Mouse (Mus musculus) stomach, adult 2 months (tissue): ENCODE results near the gene Scn4b. TPM values are rescaled to one million over a fixed set of nuclear protein-coding genes. Genes with fewer than 3 reads are reported as not detected.

ENCODE experiments used
- polyA plus RNA-seq: library from polyadenylated mRNA; depleted of rRNA; stranded (reverse); fragments of >200 nt; gene quantifications from 2 replicates; pipeline ENCODE4 v1.2.3, GENCODE M21; 2012; rRNA removed

Scn4b gene
- polyA plus RNA-seq = 0.74 and 0.95 TPM in 2 replicates

DNA sequence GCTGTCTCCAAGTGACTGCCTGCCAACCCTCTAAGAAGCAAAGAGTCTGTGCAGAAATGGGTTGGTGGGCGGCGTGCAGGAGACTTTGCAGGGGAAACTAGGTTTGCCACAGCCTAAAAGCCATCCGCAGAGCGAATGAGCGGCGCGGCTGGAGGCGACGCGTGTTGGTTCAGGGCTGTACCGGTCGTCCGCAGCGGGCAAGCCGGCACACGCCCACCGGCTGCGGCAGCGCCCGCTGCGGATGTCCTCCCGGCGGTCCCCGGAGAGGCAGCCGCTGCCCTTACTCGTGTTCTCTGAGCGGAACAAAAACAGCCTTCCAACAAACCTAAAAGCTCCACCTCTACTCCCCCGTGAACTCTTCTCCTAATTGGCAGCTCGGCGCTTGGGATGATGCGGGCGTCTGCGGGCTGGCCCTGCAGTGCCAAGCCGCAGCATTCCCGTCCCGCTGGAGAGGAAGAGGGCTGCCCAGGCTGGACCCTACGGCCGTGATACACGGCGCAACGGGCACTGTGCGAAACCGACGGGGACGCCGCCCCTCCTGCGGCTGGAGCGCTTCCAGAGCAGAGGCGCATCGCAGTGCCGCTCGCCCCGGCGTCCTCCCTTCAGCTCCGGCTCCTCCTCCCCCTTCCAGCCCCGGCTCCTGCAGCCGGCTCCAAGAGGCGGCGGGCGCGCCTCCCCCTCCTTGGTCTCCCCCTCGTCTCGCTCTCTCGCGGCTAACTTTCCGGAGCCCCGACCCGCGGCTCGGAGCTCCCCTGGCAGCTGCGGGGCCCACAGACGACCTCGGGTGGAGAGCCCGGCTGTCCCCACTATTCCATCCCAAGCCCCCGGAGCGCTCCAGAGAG is at the start of gene Scn4b:
Gene Scn4b, plus strand, starts transcription at position 205 of the 842 bp plus-strand sequence.

DNA sequence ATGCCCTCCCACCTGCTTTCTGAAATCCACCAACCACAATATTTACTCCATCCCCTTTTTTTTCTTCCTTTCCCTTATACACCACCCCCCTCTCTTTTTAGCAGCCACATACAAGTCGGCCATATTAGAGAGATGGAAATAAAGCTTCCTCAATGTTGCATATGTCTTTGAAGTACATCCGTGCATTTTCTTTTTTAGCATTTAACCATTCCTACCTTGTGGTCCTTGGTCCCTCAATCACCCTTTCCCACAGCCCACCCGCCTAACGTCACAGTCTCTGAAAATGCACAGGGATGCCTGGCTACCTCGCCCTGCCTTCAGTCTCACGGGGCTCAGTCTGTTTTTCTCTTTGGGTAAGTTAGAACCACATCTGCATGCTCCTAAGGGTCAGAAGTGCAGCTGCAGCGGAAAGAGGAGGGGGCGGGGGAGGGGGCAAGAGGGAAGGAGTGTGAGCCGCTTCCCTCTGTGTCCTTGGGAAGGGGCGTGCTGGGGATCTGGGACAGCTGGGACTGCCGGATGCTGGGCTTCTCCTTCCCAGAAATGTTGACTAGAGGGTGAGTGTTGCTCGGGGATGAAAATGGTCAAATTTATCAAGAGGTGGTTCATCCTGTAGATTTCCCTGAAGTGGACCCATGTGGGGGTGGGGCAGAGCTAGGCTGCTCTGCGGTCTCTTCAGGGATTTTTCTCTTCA is 20.3 kb upstream of the Scn4b start, which contains the start of gene Scn2b:
Gene Scn2b, plus strand, starts transcription at position 42 of the 691 bp plus-strand sequence.

DNA sequence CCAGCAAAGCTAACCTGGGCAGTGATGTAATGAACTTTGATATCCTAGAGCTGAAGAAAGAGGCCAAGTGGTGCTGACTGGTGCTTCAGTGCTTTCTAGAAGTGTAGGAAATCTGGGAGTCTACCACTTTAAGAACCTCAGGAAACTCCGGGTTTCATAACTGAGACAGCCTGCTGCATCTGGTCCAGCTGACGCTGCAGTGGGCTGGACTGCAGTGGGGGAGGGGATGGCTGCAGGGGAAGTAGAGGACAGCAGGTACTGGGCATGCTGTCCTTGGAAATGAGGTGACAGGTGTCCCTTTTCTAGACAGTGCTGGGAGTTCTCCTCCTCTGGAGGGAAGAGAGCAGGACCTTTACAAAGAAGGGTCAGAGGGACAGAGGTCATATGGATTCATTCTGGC is 43.6 kb downstream of the Scn4b start, which contains the start of gene BC049352:
Gene BC049352, plus strand, starts transcription at position 238 of the 400 bp plus-strand sequence.

Other genes with a start within 250 kb of the Scn4b start
- 120 and 164 TPM in 2 replicates for gene Atp5l, start 217.7 kb upstream of the Scn4b start, polyA plus RNA-seq
- gene Ube4a, start 172.8 kb upstream of the Scn4b start, polyA plus RNA-seq = 1.8 and 2.3 TPM in 2 replicates
- not detected in 2 replicates for gene Cd3g, start 158.0 kb upstream of the Scn4b start, polyA plus RNA-seq
- not detected in 2 replicates for gene Cd3d, start 156.6 kb upstream of the Scn4b start, polyA plus RNA-seq
- gene Cd3e, start 128.8 kb upstream of the Scn4b start, polyA plus RNA-seq = 0.09 and 0.13 TPM in 2 replicates
- 11.4 and 16.6 TPM in 2 replicates for gene Mpzl2, start 98.6 kb upstream of the Scn4b start, polyA plus RNA-seq
- gene Mpzl3, start 83.2 kb upstream of the Scn4b start, polyA plus RNA-seq = 3.1 and 3.7 TPM in 2 replicates
- gene Jaml, start 59.2 kb upstream of the Scn4b start, polyA plus RNA-seq = 0.12 TPM in 1 of 2 replicates, not detected in the other
- 0.19 TPM in 2 replicates for gene Scn2b, start 20.6 kb upstream of the Scn4b start, polyA plus RNA-seq
- 0.08 TPM in 1 of 2 replicates, not detected in the other for gene BC049352, start 43.6 kb downstream of the Scn4b start, polyA plus RNA-seq
- gene Tmprss4, start 65.7 kb downstream of the Scn4b start, polyA plus RNA-seq = 18.1 and 18.7 TPM in 2 replicates
- gene Il10ra, start 130.8 kb downstream of the Scn4b start, polyA plus RNA-seq = 1.2 and 1.8 TPM in 2 replicates
- gene Tmprss13, start 180.7 kb downstream of the Scn4b start, polyA plus RNA-seq = 9.6 and 16.8 TPM in 2 replicates
- 43.4 and 66.9 TPM in 2 replicates for gene Fxyd6, start 231.8 kb downstream of the Scn4b start, polyA plus RNA-seq